Mouse (Mus musculus) myocyte (in vitro differentiated cells): ENCODE results near the gene Ikzf1. TPM values are rescaled to one million over a fixed set of nuclear protein-coding genes. Genes with fewer than 3 reads are reported as not detected.

Source experiments
- H3K27me3 ChIP-seq: one replicate; pipeline ENCODE4 v1.6.1; 2011; ENCODE audit not compliant: control insufficient read depth, insufficient read depth, insufficient read length
- H3K36me3 ChIP-seq: one replicate; pipeline ENCODE4 v1.6.1; 2011; ENCODE audit not compliant: control insufficient read depth, insufficient read depth
- H3K4me2 ChIP-seq: one replicate; pipeline ENCODE4 v1.6.1; 2011; ENCODE audit warnings: low read depth, control low read depth
- H3K4me3 ChIP-seq: one replicate; pipeline ENCODE4 v1.5.1; 2011; ENCODE audit warnings: mild to moderate bottlenecking, control low read depth, moderate library complexity
- H3K79me2 ChIP-seq: one replicate; pipeline ENCODE4 v1.6.1; 2011; ENCODE audit not compliant: control insufficient read depth, insufficient read depth
- H3ac ChIP-seq: one replicate; pipeline ENCODE4 v1.6.1; 2011; ENCODE audit not compliant: control insufficient read depth, insufficient read length
- CEBPB ChIP-seq: IDR thresholded peaks from 2 replicates; pipeline ENCODE4 v1.6.1; 2011; ENCODE audit warnings: mild to moderate bottlenecking, moderate library complexity; ENCODE audit not compliant: poor library complexity, insufficient read depth, severe bottlenecking
- E2F4 ChIP-seq: IDR thresholded peaks from one replicate; pipeline ENCODE4 v1.6.1; 2011; ENCODE audit warnings: mild to moderate bottlenecking, control low read depth, moderate library complexity; ENCODE audit not compliant: insufficient read depth
- MAX ChIP-seq: IDR thresholded peaks from one replicate; pipeline ENCODE4 v1.6.1; 2011; ENCODE audit warnings: low read depth, mild to moderate bottlenecking, control low read depth
- MYOD1 ChIP-seq, 3 experiments: IDR thresholded peaks; one replicate each; pipeline ENCODE4 v1.6.1; 2011; ENCODE audit warnings: control low read depth in 2 of 3, low read depth in 2 of 3, mild to moderate bottlenecking in 2 of 3, moderate library complexity in 1 of 3; ENCODE audit not compliant: insufficient read length in 2 of 3, control insufficient read depth in 1 of 3
- MYOG ChIP-seq, 3 experiments: IDR thresholded peaks; one replicate each; pipeline ENCODE4 v1.6.1; 2011; ENCODE audit warnings: control low read depth in 2 of 3, low read depth in 2 of 3, mild to moderate bottlenecking in 2 of 3; ENCODE audit not compliant: insufficient read length in 2 of 3, control insufficient read depth in 1 of 3, insufficient read depth in 1 of 3
- POLR2A ChIP-seq: IDR thresholded peaks from one replicate; pipeline ENCODE4 v1.6.1; 2011; ENCODE audit warnings: low read depth, mild to moderate bottlenecking, control low read depth, moderate library complexity; ENCODE audit not compliant: insufficient read length
- POLR2AphosphoS2 ChIP-seq: IDR thresholded peaks from one replicate; pipeline ENCODE4 v1.6.1; 2011; ENCODE audit warnings: low read depth, control low read depth; ENCODE audit not compliant: insufficient read length
- REST ChIP-seq: IDR thresholded peaks from one replicate; pipeline ENCODE4 v1.6.1; 2011; ENCODE audit warnings: mild to moderate bottlenecking, control low read depth, moderate library complexity; ENCODE audit not compliant: insufficient read depth, insufficient read length
- SRF ChIP-seq: IDR thresholded peaks from one replicate; pipeline ENCODE4 v1.6.1; 2011; ENCODE audit warnings: low read depth; ENCODE audit not compliant: control insufficient read depth, insufficient read length
- TCF12 ChIP-seq: IDR thresholded peaks from one replicate; pipeline ENCODE4 v1.6.1; 2011; ENCODE audit warnings: mild to moderate bottlenecking, control low read depth; ENCODE audit not compliant: poor library complexity, insufficient read depth, severe bottlenecking
- TCF3 ChIP-seq: IDR thresholded peaks from one replicate; pipeline ENCODE4 v1.6.1; 2011; ENCODE audit warnings: low read depth, control low read depth; ENCODE audit not compliant: insufficient read length
- USF1 ChIP-seq: IDR thresholded peaks from one replicate; pipeline ENCODE4 v1.6.1; 2011; ENCODE audit warnings: low read depth, mild to moderate bottlenecking, control low read depth, moderate library complexity
- polyA plus RNA-seq: library from polyadenylated mRNA; unstranded; fragments of >200 nt; fragmentation: generic; extraction: Trizol; gene quantifications from one replicate; pipeline ENCODE4 v1.2.1, GENCODE M21; 2012; ENCODE audit warnings: missing spikeins

Gene Ikzf1
- polyA plus RNA-seq, 1 experiment, result 0.19 TPM

DNA sequence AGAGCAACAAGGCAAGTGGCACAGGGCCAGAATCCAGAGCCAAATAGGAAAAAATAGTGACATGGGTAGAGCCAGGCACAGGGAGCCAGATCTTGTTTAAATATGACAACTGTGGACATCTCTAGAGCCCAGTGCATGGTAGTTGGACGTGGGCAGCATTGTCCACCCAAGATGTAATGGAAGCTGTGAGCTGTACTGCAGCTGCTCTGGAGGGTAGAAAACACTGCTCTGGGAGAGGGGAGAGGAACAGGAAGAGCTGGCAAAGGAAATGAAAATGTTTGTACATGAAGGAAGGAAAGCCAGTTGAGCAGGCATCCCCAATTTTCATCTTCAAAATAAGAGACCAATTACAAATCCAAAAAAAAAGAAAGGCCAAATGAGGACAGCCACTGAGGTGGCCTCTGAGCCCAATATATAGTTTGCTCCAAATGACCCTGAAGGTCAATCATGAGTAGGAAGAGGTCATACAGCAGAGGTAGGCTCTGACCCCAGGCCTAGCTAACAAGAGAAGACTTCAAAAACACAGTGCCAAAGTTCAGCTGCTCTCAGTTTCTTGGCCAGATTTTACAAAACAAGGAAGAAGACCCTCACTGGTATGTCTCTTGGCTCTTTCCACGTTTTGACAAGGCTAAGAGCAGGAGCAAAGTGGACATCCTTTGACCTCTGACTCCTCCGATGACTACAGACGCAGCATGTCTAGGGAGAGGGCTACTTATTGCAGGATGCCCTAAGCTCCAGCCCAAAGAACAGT lies 91.4 kb downstream of the Ikzf1 start:
- Histone ChIP-seq H3K4me2 (no peak overlapping the region), H3K36me3 (no peaks in the 10 kb centered on the region), H3K79me2 (no peaks in the 10 kb centered on the region), H3K27me3 (peaks cover 19% of the 10 kb centered on the region), H3K4me3 (no peak overlapping the region), H3ac (no peak overlapping the region)
- TF ChIP-seq POLR2AphosphoS2, result no peak

DNA sequence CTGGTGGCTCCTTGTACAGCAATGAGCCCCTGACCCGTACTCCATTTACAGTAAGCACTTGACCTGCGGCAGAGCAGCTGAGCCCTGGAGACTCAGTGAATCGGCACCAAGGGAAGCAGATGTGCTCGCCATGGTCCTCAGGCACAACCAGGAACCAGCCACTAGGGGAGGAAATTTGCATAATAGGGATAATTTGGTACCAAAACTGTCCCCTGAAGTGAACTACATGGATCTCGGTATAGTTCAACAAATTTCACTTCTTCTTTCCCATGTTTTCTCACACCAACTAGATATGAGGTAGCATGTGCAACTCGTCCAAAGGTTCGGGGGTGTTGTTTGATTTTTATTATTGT lies 92.0 kb downstream of the Ikzf1 start:
- Histone ChIP-seq H3K36me3 (no peaks in the 10 kb centered on the region), H3K4me3 (no peak overlapping the region), H3K27me3 (peaks cover 22% of the 10 kb centered on the region), H3K4me2 (no peak overlapping the region), H3ac (no peak overlapping the region), H3K79me2 (no peaks in the 10 kb centered on the region)
- TF ChIP-seq TCF3 (no peak), REST (no peak), MYOD1 (IDR thresholded peaks at IDR 0.05; ENCODE audit: control insufficient read depth in 1 of 3, insufficient read length in 2 of 3, low read depth in 2 of 3) (no peak), USF1 (no peak)

DNA sequence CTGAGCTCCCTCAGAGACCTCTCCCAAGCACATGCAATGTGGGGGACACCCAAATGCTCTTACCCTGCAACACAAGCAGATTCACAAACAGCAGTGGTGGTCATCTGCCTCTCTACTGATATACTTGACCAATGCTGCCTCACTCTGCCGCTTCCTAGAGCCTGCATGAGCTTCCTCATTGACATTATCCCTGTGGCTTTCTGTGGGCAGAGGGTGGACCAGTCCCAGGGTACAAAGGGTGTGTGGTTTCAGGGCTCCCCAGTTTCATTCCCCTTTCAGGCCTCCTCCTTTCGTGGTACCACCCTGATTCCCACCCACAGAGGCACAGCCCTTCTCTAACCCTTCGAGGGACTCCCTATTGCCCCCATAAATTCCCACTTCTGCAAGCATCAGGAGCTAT lies 92.4 kb downstream of the Ikzf1 start:
- TF ChIP-seq USF1 (no peak), E2F4 (no peak), POLR2A (no peak), TCF3 (no peak), MAX (no peak), POLR2AphosphoS2 (no peak), MYOG (IDR thresholded peaks at IDR 0.05; ENCODE audit: control insufficient read depth in 1 of 3, insufficient read depth in 1 of 3, insufficient read length in 2 of 3, low read depth in 2 of 3) (no peak), TCF12 (no peak), SRF (no peak), REST (no peak), CEBPB (no peak), MYOD1 (IDR thresholded peaks at IDR 0.05; ENCODE audit: control insufficient read depth in 1 of 3, insufficient read length in 2 of 3, low read depth in 2 of 3) (no peak)

DNA sequence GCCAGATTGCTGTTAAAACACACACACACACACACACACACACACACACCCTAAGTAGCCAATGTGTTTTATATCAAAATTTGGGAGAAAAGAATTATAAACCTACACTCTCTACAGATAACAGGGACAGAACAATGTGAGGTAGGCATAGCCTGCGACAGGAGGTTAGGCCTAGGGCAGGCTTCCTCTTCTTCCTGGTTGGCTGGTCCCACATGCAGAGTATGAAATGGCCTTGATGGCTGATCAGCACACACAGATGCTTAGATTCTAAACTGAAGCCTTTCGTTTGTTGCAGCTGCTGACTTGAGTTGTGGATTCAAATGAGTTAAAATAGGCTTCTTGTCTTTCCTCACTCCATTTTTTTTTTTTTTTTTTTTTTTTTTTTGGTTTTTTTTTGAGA lies 93.0 kb downstream of the Ikzf1 start:
- no peak overlapping the region for H3K4me2 ChIP-seq
- no peaks in the 10 kb centered on the region for H3K36me3 ChIP-seq
- TF ChIP-seq USF1 (no peak), TCF3 (no peak), TCF12 (no peak), MYOG (IDR thresholded peaks at IDR 0.05; ENCODE audit: control insufficient read depth in 1 of 3, insufficient read depth in 1 of 3, insufficient read length in 2 of 3, low read depth in 2 of 3) (no peak), CEBPB (no peak), SRF (no peak), E2F4 (no peak), POLR2A (no peak), MYOD1 (IDR thresholded peaks at IDR 0.05; ENCODE audit: control insufficient read depth in 1 of 3, insufficient read length in 2 of 3, low read depth in 2 of 3) (no peak), POLR2AphosphoS2 (no peak), MAX (no peak), REST (no peak)
- no peak overlapping the region for H3K4me3 ChIP-seq
- no peaks in the 10 kb centered on the region for H3K79me2 ChIP-seq
- H3K27me3 ChIP-seq, result peaks cover 22% of the 10 kb centered on the region
- no peak overlapping the region for H3ac ChIP-seq

More for the DNA sequence above, 92.4 kb downstream of the Ikzf1 start:
- H3K79me2 ChIP-seq, result no peaks in the 10 kb centered on the region
- no peak overlapping the region for H3ac ChIP-seq
- H3K4me3 ChIP-seq, result no peak overlapping the region
- peaks cover 22% of the 10 kb centered on the region for H3K27me3 ChIP-seq
- no peak overlapping the region for H3K4me2 ChIP-seq
- no peaks in the 10 kb centered on the region for H3K36me3 ChIP-seq

DNA sequence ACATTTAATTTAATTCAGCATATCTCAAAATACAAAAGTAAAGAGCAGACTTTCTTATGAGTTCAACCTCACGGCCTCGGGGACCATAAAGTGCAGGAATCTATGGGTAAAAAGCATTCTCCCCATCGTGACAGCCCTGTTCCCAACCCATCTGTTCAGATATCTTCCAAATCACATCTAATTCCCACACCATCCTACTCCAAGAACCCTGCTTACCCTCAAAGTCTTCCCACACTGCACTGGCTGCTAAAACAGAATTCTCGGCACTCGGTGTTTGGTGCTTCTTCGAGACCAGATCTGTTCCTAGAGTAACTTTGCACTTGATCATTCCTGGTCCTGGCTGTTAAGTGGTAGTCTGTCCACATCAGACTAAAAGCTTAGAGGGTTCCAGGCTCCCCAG lies 93.5 kb downstream of the Ikzf1 start:
- no peaks in the 10 kb centered on the region for H3K79me2 ChIP-seq
- no peak overlapping the region for H3K4me2 ChIP-seq
- TF ChIP-seq REST (no peak), POLR2AphosphoS2 (no peak), CEBPB (no peak), POLR2A (no peak), USF1 (no peak), TCF12 (no peak), MYOG (IDR thresholded peaks at IDR 0.05; ENCODE audit: control insufficient read depth in 1 of 3, insufficient read depth in 1 of 3, insufficient read length in 2 of 3, low read depth in 2 of 3) (no peak), MAX (no peak), MYOD1 (IDR thresholded peaks at IDR 0.05; ENCODE audit: control insufficient read depth in 1 of 3, insufficient read length in 2 of 3, low read depth in 2 of 3) (no peak), E2F4 (no peak), SRF (no peak)
- no peaks in the 10 kb centered on the region for H3K36me3 ChIP-seq
- H3ac ChIP-seq, result no peak overlapping the region
- H3K4me3 ChIP-seq, result no peak overlapping the region
- peaks cover 18% of the 10 kb centered on the region for H3K27me3 ChIP-seq
